Mouse (Mus musculus) midbrain, embryonic 16.5 days (tissue): Measurements from ENCODE around the gene Hdac11. TPM values are rescaled to one million over a fixed set of nuclear protein-coding genes. Genes with fewer than 3 reads are reported as not detected.
"Not testable (repeated sequence)": the region's sequence is repeated elsewhere in the genome, so short reads cannot be mapped to it uniquely, and the experiment has no call there.

Source experiments
- ATAC-seq: fragments of 200-750 bp; cut with Nextera tagmentation; 2 replicates; pipeline ENCODE4 v1.8.0; 2017; ENCODE audit warnings: moderate TSS enrichment
- H3K27ac ChIP-seq: fragments of 300-500 bp; sonication (generic); 2 replicates; pipeline ENCODE4 v1.5.1; 2014; ENCODE audit warnings: mild to moderate bottlenecking, low read length, mixed read lengths
- H3K27me3 ChIP-seq: fragments of 300-500 bp; sonication (generic); 2 replicates; pipeline ENCODE4 v1.6.1; 2014; ENCODE audit warnings: low read depth, low read length, mixed read lengths; ENCODE audit not compliant: control insufficient read depth, insufficient read depth
- H3K36me3 ChIP-seq: fragments of 300-500 bp; sonication (generic); 2 replicates; pipeline ENCODE4 v1.6.1; 2014; ENCODE audit warnings: mild to moderate bottlenecking, low read length, moderate library complexity, mixed read lengths; ENCODE audit not compliant: control insufficient read depth, insufficient read depth
- H3K4me1 ChIP-seq: fragments of 300-500 bp; sonication (generic); 2 replicates; pipeline ENCODE4 v1.6.1; 2014; ENCODE audit warnings: mild to moderate bottlenecking, low read length, mixed read lengths; ENCODE audit not compliant: control insufficient read depth, insufficient read depth
- H3K4me2 ChIP-seq: fragments of 300-500 bp; sonication (generic); 2 replicates; pipeline ENCODE4 v1.6.1; 2014; ENCODE audit warnings: mild to moderate bottlenecking, low read length, mixed read lengths
- H3K4me3 ChIP-seq: fragments of 300-500 bp; sonication (generic); 2 replicates; pipeline ENCODE4 v1.5.1; 2014; ENCODE audit warnings: low read depth, mild to moderate bottlenecking, low read length, moderate library complexity, mixed read lengths
- H3K9ac ChIP-seq: fragments of 300-500 bp; sonication (generic); 2 replicates; pipeline ENCODE4 v1.6.1; 2014; ENCODE audit warnings: low read depth, low read length, mixed read lengths
- H3K9me3 ChIP-seq: fragments of 300-500 bp; sonication (generic); replicated peaks from 2 replicates; pipeline ENCODE4 v1.6.1; 2014; ENCODE audit warnings: mild to moderate bottlenecking, low read length, mixed read lengths; ENCODE audit not compliant: control insufficient read depth, poor library complexity, severe bottlenecking
- WGBS: fragments of 180-500 bp; shearing (Covaris S2); extraction: QIAGEN DNeasy Blood & Tissue Kit; methylation state at CpG from one replicate; pipeline ENCODE4 v1.1.7; 2014; 5-methylcytosine and 5-hydroxymethylcytosine counted together
- polyA plus RNA-seq: library from polyadenylated mRNA; unstranded; fragments of >200 nt; fragmentation: Nextera tagmentation; extraction: Ambion mirVana; gene quantifications from 2 replicates; pipeline ENCODE4 v1.2.1, GENCODE M21; 2015

Hdac11 gene
- polyA plus RNA-seq, 1 experiment from 2014 or later = 56.3 TPM

- ATAC-seq = no peak
- Histone ChIP-seq H3K4me2 (no peak overlapping the region), H3K36me3 (no peaks in the 10 kb centered on the region), H3K27me3 (peaks cover 7% of the 10 kb centered on the region), H3K4me1 (peaks cover 6% of the 10 kb centered on the region; the same call in 1 of the 2 replicates), H3K4me3 (no peak overlapping the region), H3K9ac (no peak overlapping the region), H3K9me3 (no peaks in the 10 kb centered on the region), H3K27ac (no peak overlapping the region)
- 72% methylated on average over 3 of the region's 3 CpGs for WGBS
Measured at GRCm38 (mm10) chr6:91210852-91211251, 54.4 kb downstream of the Hdac11 start.

GRCm38 (mm10) chr6:91212155-91212554, 55.7 kb downstream of the Hdac11 start, which contains the start of gene Fbln2:
Gene Fbln2, plus strand, starts transcription at chr6:91212455.
- H3K4me1 ChIP-seq, H3K9me3 ChIP-seq, H3K27me3 ChIP-seq, ATAC-seq, H3K36me3 ChIP-seq, H3K27ac ChIP-seq: not testable (repeated sequence)
- H3K4me2 ChIP-seq = peak within 1 kb of the TSS; percentile 72
- peak within 1 kb of the TSS; percentile 58 for H3K9ac ChIP-seq
- H3K4me3 ChIP-seq = peak within 1 kb of the TSS; percentile 42

GRCm38 (mm10) chr6:91212571-91212970, 56.1 kb downstream of the Hdac11 start:
- Histone ChIP-seq H3K36me3 (no peaks in the 10 kb centered on the region), H3K27me3 (peaks cover 7% of the 10 kb centered on the region), H3K9me3 (no peaks in the 10 kb centered on the region), H3K4me2 (peak overlapping the region; percentile 72), H3K27ac (no peak overlapping the region), H3K4me3 (peak overlapping the region; percentile 42), H3K9ac (peak overlapping the region; percentile 58), H3K4me1 (peaks cover 6% of the 10 kb centered on the region; the same call in 1 of the 2 replicates)
- ATAC-seq = peak; percentile 53
- WGBS = under 1% methylated on average over 27 of the region's 29 CpGs

DNA sequence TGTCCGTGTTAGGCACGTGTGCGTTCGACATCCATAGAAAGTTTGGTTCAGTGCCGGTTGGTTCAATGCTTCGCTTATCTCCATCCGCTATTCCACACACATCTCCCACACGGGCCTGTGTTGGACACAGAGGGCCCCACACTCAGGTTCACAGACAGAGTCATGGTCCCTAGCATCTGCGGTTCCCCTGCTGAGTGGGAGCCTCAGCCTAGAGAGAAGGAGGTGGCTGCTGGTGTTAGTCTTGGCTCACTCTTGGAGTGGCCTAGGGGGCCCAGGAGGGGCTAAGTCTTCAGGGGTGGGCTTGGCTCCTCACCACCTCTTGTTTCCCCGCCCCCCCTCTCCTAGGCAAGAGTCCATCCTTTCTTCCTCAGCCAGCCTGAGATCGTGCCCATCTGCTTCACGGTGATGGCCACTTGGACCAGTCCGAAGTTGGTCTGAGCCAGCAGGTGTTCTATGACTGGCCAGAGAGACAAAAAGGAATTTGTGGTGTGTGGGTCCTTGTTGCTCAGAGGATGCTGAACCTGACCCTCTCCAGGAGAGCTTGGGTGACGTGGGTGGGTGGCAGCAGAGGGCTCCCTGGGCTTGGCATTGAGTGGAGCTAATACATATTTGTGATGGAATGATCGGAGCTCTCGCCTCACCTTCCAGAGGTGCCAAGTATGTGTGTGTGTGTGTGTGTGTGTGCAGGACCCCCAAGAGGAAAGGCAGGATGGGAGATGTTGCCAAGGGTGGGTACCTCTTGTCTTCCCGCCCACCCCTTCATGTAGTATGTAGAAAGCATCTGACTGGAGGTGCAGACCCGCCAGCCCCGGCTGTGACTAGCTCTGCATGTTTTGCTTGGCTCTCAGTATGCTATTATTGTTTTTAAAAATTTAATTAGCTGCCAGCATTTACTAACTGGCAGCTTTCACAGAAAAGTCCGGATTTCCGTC, 57.1 kb downstream of the Hdac11 start:
- ATAC-seq = peak; percentile 23; the same call in 1 of the 2 replicates
- Histone ChIP-seq H3K27ac (no peak overlapping the region), H3K4me1 (peaks cover 6% of the 10 kb centered on the region; the same call in 1 of the 2 replicates), H3K4me2 (peak overlapping the region; percentile 72), H3K27me3 (peaks cover 7% of the 10 kb centered on the region), H3K9me3 (no peaks in the 10 kb centered on the region), H3K36me3 (no peaks in the 10 kb centered on the region), H3K9ac (peak overlapping the region; percentile 58; the same call in 1 of the 2 replicates), H3K4me3 (no peak overlapping the region; the same call in 1 of the 2 replicates)
- WGBS = 64% methylated on average over 21 of the region's 21 CpGs

GRCm38 (mm10) chr6:91215454-91215853, 59.0 kb downstream of the Hdac11 start:
- peaks cover 6% of the 10 kb centered on the region; the same call in 1 of the 2 replicates for H3K4me1 ChIP-seq
- H3K9me3 ChIP-seq = no peaks in the 10 kb centered on the region
- H3K36me3 ChIP-seq = no peaks in the 10 kb centered on the region
- WGBS = 64% methylated on average over 1 of the region's 1 CpGs
- H3K4me3 ChIP-seq = no peak overlapping the region
- H3K4me2 ChIP-seq = no peak overlapping the region
- peaks cover 7% of the 10 kb centered on the region for H3K27me3 ChIP-seq
- H3K27ac ChIP-seq = no peak overlapping the region
- no peak overlapping the region for H3K9ac ChIP-seq
- no peak for ATAC-seq

- WGBS = 50% methylated on average over 9 of the region's 9 CpGs
- no peak overlapping the region for H3K9ac ChIP-seq
- H3K27me3 ChIP-seq = peaks cover 2% of the 10 kb centered on the region; the same call in 1 of the 2 replicates
- no peak for ATAC-seq
- H3K4me3 ChIP-seq = no peak overlapping the region
- H3K9me3 ChIP-seq = no peaks in the 10 kb centered on the region
- H3K4me1 ChIP-seq = 0 out of 2 replicates have a peak, but pooled peaks cover 2% of the 10 kb centered on the region
- H3K4me2 ChIP-seq = no peak overlapping the region
- no peaks in the 10 kb centered on the region for H3K36me3 ChIP-seq
- no peak overlapping the region for H3K27ac ChIP-seq
Measured at GRCm38 (mm10) chr6:91218445-91218844, 62.0 kb downstream of the Hdac11 start.

GRCm38 (mm10) chr6:91218871-91219270, 62.4 kb downstream of the Hdac11 start:
- Histone ChIP-seq H3K4me3 (no peak overlapping the region), H3K4me1 (no peaks in the 10 kb centered on the region), H3K9me3 (no peaks in the 10 kb centered on the region), H3K9ac (no peak overlapping the region), H3K27ac (no peak overlapping the region), H3K36me3 (no peaks in the 10 kb centered on the region), H3K27me3 (no peaks in the 10 kb centered on the region), H3K4me2 (no peak overlapping the region)
- no peak for ATAC-seq
- 64% methylated on average over 3 of the region's 3 CpGs for WGBS

- Histone ChIP-seq H3K27me3 (no peaks in the 10 kb centered on the region), H3K4me1 (no peaks in the 10 kb centered on the region), H3K4me2 (no peak overlapping the region), H3K9ac (no peak overlapping the region), H3K36me3 (no peaks in the 10 kb centered on the region), H3K27ac (no peak overlapping the region), H3K9me3 (no peaks in the 10 kb centered on the region), H3K4me3 (no peak overlapping the region)
- ATAC-seq = no peak
Measured at GRCm38 (mm10) chr6:91220062-91220461, 63.6 kb downstream of the Hdac11 start.

- WGBS = 6% methylated on average over 3 of the region's 3 CpGs
Measured at GRCm38 (mm10) chr6:91221094-91221493, 64.6 kb downstream of the Hdac11 start.

More at GRCm38 (mm10) chr6:91221094-91221493, 64.6 kb downstream of the Hdac11 start:
- no peaks in the 10 kb centered on the region for H3K4me1 ChIP-seq
- H3K27me3 ChIP-seq = no peaks in the 10 kb centered on the region
- no peak for ATAC-seq
- H3K9me3 ChIP-seq = no peaks in the 10 kb centered on the region
- H3K36me3 ChIP-seq = no peaks in the 10 kb centered on the region
- H3K4me2 ChIP-seq = no peak overlapping the region
- no peak overlapping the region for H3K9ac ChIP-seq
- H3K27ac ChIP-seq = no peak overlapping the region
- H3K4me3 ChIP-seq = no peak overlapping the region
